ENCODE assay signal across 17 mouse cellular contexts in the genomic region with DNA sequence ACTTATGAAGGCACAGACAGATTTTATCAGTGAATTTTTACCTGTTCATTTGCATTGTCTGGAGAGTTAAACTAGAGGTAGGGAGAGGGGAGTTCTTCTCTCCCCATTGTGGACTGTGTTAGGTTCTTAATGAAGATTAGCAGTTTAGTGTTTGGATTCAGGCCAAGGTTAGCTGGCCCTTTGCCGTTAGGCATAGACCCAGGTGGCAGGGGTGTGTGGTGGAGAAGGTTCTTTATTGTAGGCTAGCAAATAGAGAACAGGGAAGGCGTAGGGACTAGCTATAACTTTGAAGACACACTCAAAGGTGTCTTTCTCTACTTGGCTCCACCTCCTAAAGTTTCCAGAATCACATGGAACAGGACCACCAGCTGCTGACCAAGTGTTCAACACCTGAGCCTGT. TPM values are rescaled to one million over a fixed set of nuclear protein-coding genes. Genes with fewer than 3 reads are reported as not detected.
DNase-seq lines count a peak whose midpoint lies in the region; ATAC-seq lines count a peak whose summit lies in the region.
"Had no signal": no experiment of that assay in that cellular context is flagged by ENCODE, and none has a peak within 500 bp of the region (broad histone marks: within the 10 kb centered on the region; RNA-seq: fewer than 3 reads in every experiment).

No protein-coding gene starts in this region.

- no peaks in the 10 kb centered on the region for H3K27me3 ChIP-seq in forebrain, embryonic 14.5 days (replicated peaks; ENCODE audit: control insufficient read depth, insufficient read depth, low read length)
- H3K27me3 ChIP-seq in forebrain, embryonic 16.5 days (replicated peaks; ENCODE audit: control insufficient read depth, insufficient read depth, low read length) = no peaks in the 10 kb centered on the region
- no peaks in the 10 kb centered on the region for H3K27me3 ChIP-seq in kidney, embryonic 16.5 days (ENCODE audit: insufficient read depth, low read length)
- H3K27me3 ChIP-seq in midbrain, embryonic 10.5 days (ENCODE audit: low read depth, poor library complexity, severe bottlenecking) = no peaks in the 10 kb centered on the region
- H3K27me3 ChIP-seq: heart, embryonic 13.5 days; hindbrain, embryonic 13.5 days; liver, embryonic 13.5 days; midbrain, embryonic 15.5 days; Patski; stomach, embryonic 15.5 days had no signal

- no peak overlapping the region for H3K4me2 ChIP-seq in forebrain, embryonic 14.5 days (ENCODE audit: low read length)
- H3K4me2 ChIP-seq in forebrain, embryonic 16.5 days (ENCODE audit: low read length) = no peak overlapping the region
- H3K4me2 ChIP-seq in kidney, embryonic 16.5 days (replicated peaks; ENCODE audit: low read depth, low read length) = no peak overlapping the region
- H3K4me2 ChIP-seq: heart, embryonic 13.5 days; hindbrain, embryonic 13.5 days; liver, embryonic 13.5 days; midbrain, embryonic 15.5 days; stomach, embryonic 15.5 days had no signal

- no peak overlapping the region for H3K4me3 ChIP-seq in forebrain, embryonic 14.5 days (ENCODE audit: low read depth, low read length)
- H3K4me3 ChIP-seq in forebrain, embryonic 16.5 days (replicated peaks; ENCODE audit: low read length) = no peak overlapping the region
- H3K4me3 ChIP-seq in kidney, embryonic 16.5 days (ENCODE audit: low read length) = no peak overlapping the region
- H3K4me3 ChIP-seq in midbrain, embryonic 10.5 days = no peak overlapping the region
- H3K4me3 ChIP-seq: heart, embryonic 13.5 days; hindbrain, embryonic 13.5 days; liver, embryonic 13.5 days; midbrain, embryonic 15.5 days; stomach, embryonic 15.5 days had no signal

- no peak for DNase-seq in forebrain, embryonic 14.5 days (ENCODE audit: low spot score)
- DNase-seq in kidney, adult 18-20 months = peak; percentile 26
- peak; percentile 14 for DNase-seq in retina, postnatal 1 day
- no peak for DNase-seq in retina, embryonic 14.5 days (ENCODE audit: low spot score)
- DNase-seq in midbrain, embryonic 10.5 days (ENCODE audit: low spot score) = no peak
- DNase-seq: gastrocnemius, postnatal 10 days; liver, embryonic 13.5 days; right cerebral cortex, adult 18-20 months had no signal

- H3K9me3 ChIP-seq in forebrain, embryonic 14.5 days (replicated peaks; ENCODE audit: control insufficient read depth, low read length) = no peaks in the 10 kb centered on the region
- no peaks in the 10 kb centered on the region for H3K9me3 ChIP-seq in forebrain, embryonic 16.5 days (ENCODE audit: control insufficient read depth, low read length)
- no peaks in the 10 kb centered on the region for H3K9me3 ChIP-seq in kidney, embryonic 16.5 days (ENCODE audit: low read length)
- H3K9me3 ChIP-seq in midbrain, embryonic 10.5 days (replicated peaks) = no peaks in the 10 kb centered on the region
- H3K9me3 ChIP-seq: heart, embryonic 13.5 days; hindbrain, embryonic 13.5 days; liver, embryonic 13.5 days; midbrain, embryonic 15.5 days; stomach, embryonic 15.5 days had no signal

- H3K27ac ChIP-seq in forebrain, embryonic 14.5 days (ENCODE audit: low read depth, low read length) = no peak overlapping the region
- no peak overlapping the region for H3K27ac ChIP-seq in forebrain, embryonic 16.5 days (ENCODE audit: low read length)
- no peak overlapping the region for H3K27ac ChIP-seq in kidney, embryonic 16.5 days (ENCODE audit: low read length)
- H3K27ac ChIP-seq in midbrain, embryonic 10.5 days (replicated peaks) = no peak overlapping the region
- H3K27ac ChIP-seq: hindbrain, embryonic 13.5 days; liver, embryonic 13.5 days; midbrain, embryonic 15.5 days; stomach, embryonic 15.5 days had no signal

- 0 out of 2 replicates have a peak, but pooled peaks have one; percentile 23 for ATAC-seq in forebrain, embryonic 14.5 days
- no peak for ATAC-seq in forebrain, embryonic 16.5 days
- ATAC-seq in kidney, embryonic 16.5 days (ENCODE audit: low FRiP score, low TSS enrichment) = no peak
- ATAC-seq: activated CD4-positive, CD25-positive, alpha-beta regulatory T cell, adult 4 months; intestine, embryonic 16.5 days; midbrain, embryonic 15.5 days; Patski had no signal

- WGBS in forebrain, embryonic 14.5 days = 22% methylated on average over 2 of the region's 2 CpGs
- WGBS in forebrain, embryonic 16.5 days = 30% methylated on average over 2 of the region's 2 CpGs
- 59% methylated on average over 2 of the region's 2 CpGs for WGBS in kidney, embryonic 16.5 days
- WGBS in midbrain, embryonic 10.5 days = 95% methylated on average over 2 of the region's 2 CpGs

- H3K9ac ChIP-seq in forebrain, embryonic 14.5 days (ENCODE audit: low read length) = no peak overlapping the region
- H3K9ac ChIP-seq in forebrain, embryonic 16.5 days (replicated peaks; ENCODE audit: low read depth, low read length) = no peak overlapping the region
- H3K9ac ChIP-seq in kidney, embryonic 16.5 days (replicated peaks; ENCODE audit: low read length) = no peak overlapping the region
- H3K9ac ChIP-seq: heart, embryonic 13.5 days; hindbrain, embryonic 13.5 days; liver, embryonic 13.5 days; midbrain, embryonic 15.5 days; stomach, embryonic 15.5 days had no signal

- no peaks in the 10 kb centered on the region for H3K36me3 ChIP-seq in forebrain, embryonic 14.5 days (ENCODE audit: control insufficient read depth, insufficient read depth, low read length)
- H3K36me3 ChIP-seq in forebrain, embryonic 16.5 days (ENCODE audit: control insufficient read depth, insufficient read depth) = no peaks in the 10 kb centered on the region
- H3K36me3 ChIP-seq in kidney, embryonic 16.5 days (ENCODE audit: insufficient read depth, low read length) = 0 out of 2 replicates have a peak, but pooled peaks cover 1% of the 10 kb centered on the region
- no peaks in the 10 kb centered on the region; the same call in 1 of the 2 replicates for H3K36me3 ChIP-seq in midbrain, embryonic 10.5 days
- H3K36me3 ChIP-seq: heart, embryonic 13.5 days; hindbrain, embryonic 13.5 days; midbrain, embryonic 15.5 days; stomach, embryonic 15.5 days had no signal

- H3K4me1 ChIP-seq in forebrain, embryonic 14.5 days (ENCODE audit: control insufficient read depth, insufficient read depth, low read length) = peaks cover 5% of the 10 kb centered on the region; the same call in 1 of the 2 replicates
- peaks cover 10% of the 10 kb centered on the region for H3K4me1 ChIP-seq in forebrain, embryonic 16.5 days (replicated peaks; ENCODE audit: control insufficient read depth, insufficient read depth, low read length)
- H3K4me1 ChIP-seq in kidney, embryonic 16.5 days (ENCODE audit: insufficient read depth, low read length) = 0 out of 2 replicates have a peak, but pooled peaks cover 4% of the 10 kb centered on the region
- peaks cover 5% of the 10 kb centered on the region for H3K4me1 ChIP-seq in midbrain, embryonic 10.5 days
- H3K4me1 ChIP-seq: stomach, embryonic 15.5 days had no signal

RNA-seq across cellular contexts. Expression of a gene that starts 11.5 kb away (rescaled TPM):
- polyA plus RNA-seq in forebrain, embryonic 14.5 days (2014; fragmentation: Nextera tagmentation; extraction: Ambion mirVana) = 252 and 310 TPM in 2 replicates
- polyA plus RNA-seq in forebrain, embryonic 16.5 days (2015; fragmentation: Nextera tagmentation; extraction: Ambion mirVana) = 394 and 412 TPM in 2 replicates
- 130 and 138 TPM in 2 replicates for polyA plus RNA-seq in kidney, embryonic 16.5 days (2015; fragmentation: Nextera tagmentation; extraction: Ambion mirVana)
- 148 and 159 TPM in 2 replicates for polyA plus RNA-seq in midbrain, embryonic 10.5 days (2016; fragmentation: Nextera tagmentation; extraction: Ambion mirVana)

Comparison
In these comparisons a context has a peak if more than half of its experiments do, and no peak if none do; other contexts are left out.
1. DNase-seq: peak in kidney, adult 18-20 months (single experiment) and retina, postnatal 1 day (single experiment); none in forebrain, embryonic 14.5 days (single experiment), retina, embryonic 14.5 days (single experiment) and midbrain, embryonic 10.5 days (single experiment).